Mouse (Mus musculus) C2C12 (cell line): ENCODE data around the gene Myh11. TPM values are rescaled to one million over a fixed set of nuclear protein-coding genes. Genes with fewer than 3 reads are reported as not detected.

Source experiments
- H3K27me3 ChIP-seq: one replicate; pipeline ENCODE4 v1.6.1; 2011; ENCODE audit not compliant: control insufficient read depth, insufficient read depth, insufficient read length
- H3K36me3 ChIP-seq: one replicate; pipeline ENCODE4 v1.6.1; 2011; ENCODE audit not compliant: control insufficient read depth, insufficient read depth
- H3K4me3 ChIP-seq: one replicate; pipeline ENCODE4 v1.5.1; 2011; ENCODE audit warnings: mild to moderate bottlenecking, control low read depth; ENCODE audit not compliant: poor library complexity, insufficient read depth, severe bottlenecking
- H3K79me2 ChIP-seq: one replicate; pipeline ENCODE4 v1.6.1; 2011; ENCODE audit not compliant: control insufficient read depth, insufficient read depth
- H3K79me3 ChIP-seq: one replicate; pipeline ENCODE4 v1.6.1; 2011; ENCODE audit warnings: low read depth, control low read depth
- H3ac ChIP-seq: one replicate; pipeline ENCODE3; 2011; ENCODE audit warnings: low read depth; ENCODE audit not compliant: control insufficient read depth, insufficient read length
- CEBPB ChIP-seq: IDR thresholded peaks from one replicate; pipeline ENCODE4 v1.6.1; 2011; ENCODE audit warnings: low read depth, mild to moderate bottlenecking, control low read depth, moderate library complexity
- CTCF ChIP-seq: IDR thresholded peaks from one replicate; pipeline ENCODE4 v1.5.1; 2011; ENCODE audit not compliant: control insufficient read depth, insufficient read depth, insufficient read length
- FOSL1 ChIP-seq: IDR thresholded peaks from one replicate; pipeline ENCODE4 v1.8.0; 2011; ENCODE audit warnings: mild to moderate bottlenecking, low read length; ENCODE audit not compliant: poor library complexity, insufficient read depth, severe bottlenecking
- MAX ChIP-seq: IDR thresholded peaks from one replicate; pipeline ENCODE4 v1.6.1; 2011; ENCODE audit warnings: mild to moderate bottlenecking, control low read depth
- MYOD1 ChIP-seq: IDR thresholded peaks from one replicate; pipeline ENCODE4 v1.6.1; 2011; ENCODE audit warnings: low read depth; ENCODE audit not compliant: control insufficient read depth, insufficient read length
- MYOG ChIP-seq: IDR thresholded peaks from one replicate; pipeline ENCODE4 v1.6.1; 2011; ENCODE audit not compliant: control insufficient read depth, insufficient read length; ENCODE audit errors: extremely low read depth
- USF1 ChIP-seq: IDR thresholded peaks from one replicate; pipeline ENCODE4 v1.6.1; 2011; ENCODE audit warnings: low read depth, mild to moderate bottlenecking, control low read depth, moderate library complexity
- polyA plus RNA-seq: library from polyadenylated mRNA; unstranded; fragments of >200 nt; fragmentation: generic; extraction: Trizol; gene quantifications from one replicate; pipeline ENCODE4 v1.2.1, GENCODE M21; 2012; ENCODE audit warnings: missing spikeins

Myh11 gene
- polyA plus RNA-seq, 1 experiment = 0.01 TPM

DNA sequence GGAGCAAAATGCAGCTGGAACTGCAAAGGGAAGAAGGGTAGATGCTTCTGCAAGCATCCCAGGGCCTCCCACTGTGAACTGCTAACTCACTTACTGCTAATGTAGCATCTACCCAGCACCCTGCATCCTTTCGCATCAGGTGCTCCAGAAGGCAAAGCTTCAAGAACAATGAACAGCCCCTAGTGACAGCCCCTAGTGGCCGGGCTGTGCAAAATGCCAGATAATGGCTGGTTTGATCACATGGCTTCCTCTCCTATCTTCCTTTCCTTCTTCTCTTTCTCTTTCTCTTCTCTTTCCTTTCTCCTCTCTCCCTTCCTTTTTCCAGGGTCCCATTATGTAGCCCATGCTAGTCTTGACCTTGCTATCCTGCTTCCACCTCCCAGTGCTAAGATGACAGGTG, 48.6 kb downstream of the Myh11 start:
- H3K4me3 ChIP-seq = no peak overlapping the region
- no peak overlapping the region for H3ac ChIP-seq
- H3K36me3 ChIP-seq = no peaks in the 10 kb centered on the region
- no peaks in the 10 kb centered on the region for H3K79me3 ChIP-seq
- no peaks in the 10 kb centered on the region for H3K27me3 ChIP-seq
- TF ChIP-seq USF1 = peak; percentile 2
- TF ChIP-seq MYOD1 = no peak
- H3K79me2 ChIP-seq = no peaks in the 10 kb centered on the region

DNA sequence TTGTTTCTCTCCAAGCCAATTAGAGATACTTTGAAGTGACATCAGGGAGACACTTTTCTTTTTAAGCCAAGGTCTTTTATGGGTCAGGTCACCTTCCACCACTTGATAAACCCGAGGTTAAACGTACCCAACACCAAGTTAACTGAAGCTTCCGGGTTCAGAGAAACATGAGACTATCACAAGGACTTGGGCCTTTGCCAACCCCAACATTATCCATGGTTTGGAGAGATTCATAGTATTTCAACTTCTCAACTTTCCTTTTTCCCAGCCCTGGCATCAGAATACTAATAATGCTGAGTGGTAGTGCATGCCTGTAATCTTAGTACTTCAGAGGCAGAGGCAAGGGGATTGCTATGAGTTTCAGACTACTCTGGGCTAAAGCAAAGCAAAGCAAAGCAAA, 49.1 kb downstream of the Myh11 start:
- Histone ChIP-seq H3K36me3 (no peaks in the 10 kb centered on the region), H3K27me3 (no peaks in the 10 kb centered on the region), H3K79me3 (no peaks in the 10 kb centered on the region), H3ac (no peak overlapping the region), H3K4me3 (no peak overlapping the region), H3K79me2 (no peaks in the 10 kb centered on the region)
- TF ChIP-seq USF1 = no peak
- TF ChIP-seq MAX = no peak
- TF ChIP-seq CTCF = no peak
- TF ChIP-seq MYOD1 = no peak
- TF ChIP-seq CEBPB = no peak
- TF ChIP-seq MYOG = no peak
- TF ChIP-seq FOSL1 = no peak

DNA sequence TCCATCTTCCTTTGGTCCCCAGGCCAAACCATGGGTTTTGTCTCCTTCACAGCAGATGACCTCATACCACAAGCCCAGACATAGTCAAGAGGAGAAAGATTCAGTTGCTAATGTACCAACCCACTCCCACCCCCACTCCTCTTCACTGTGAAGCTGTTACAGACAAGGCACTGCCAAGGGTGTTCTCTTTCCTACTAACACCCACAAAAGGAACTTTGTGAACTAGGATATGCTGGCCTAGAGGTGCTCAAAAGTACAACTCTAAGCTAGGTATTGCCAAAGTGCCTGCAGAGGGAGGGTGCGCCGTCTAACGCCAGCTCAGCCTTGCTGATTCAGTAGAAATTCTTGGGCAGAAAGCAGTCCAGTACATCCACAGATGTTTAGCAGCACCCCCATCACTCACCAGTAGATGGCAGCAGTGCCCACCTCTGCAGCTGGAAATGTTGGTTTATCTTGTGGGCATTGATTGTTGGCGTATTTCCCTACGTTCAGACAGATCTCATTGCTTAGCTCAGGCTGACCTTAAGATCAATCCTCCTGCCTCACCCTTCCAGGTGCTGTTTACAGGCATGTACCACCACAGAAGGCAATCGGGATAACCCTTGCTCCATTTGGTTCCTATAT, 54.0 kb downstream of the Myh11 start:
- H3K79me3 ChIP-seq = no peaks in the 10 kb centered on the region
- peaks cover 25% of the 10 kb centered on the region for H3K27me3 ChIP-seq
- TF ChIP-seq CTCF = peak; percentile 81
- TF ChIP-seq FOSL1 = no peak
- H3K79me2 ChIP-seq = no peaks in the 10 kb centered on the region
- no peak overlapping the region for H3ac ChIP-seq
- no peaks in the 10 kb centered on the region for H3K36me3 ChIP-seq
- no peak overlapping the region for H3K4me3 ChIP-seq

DNA sequence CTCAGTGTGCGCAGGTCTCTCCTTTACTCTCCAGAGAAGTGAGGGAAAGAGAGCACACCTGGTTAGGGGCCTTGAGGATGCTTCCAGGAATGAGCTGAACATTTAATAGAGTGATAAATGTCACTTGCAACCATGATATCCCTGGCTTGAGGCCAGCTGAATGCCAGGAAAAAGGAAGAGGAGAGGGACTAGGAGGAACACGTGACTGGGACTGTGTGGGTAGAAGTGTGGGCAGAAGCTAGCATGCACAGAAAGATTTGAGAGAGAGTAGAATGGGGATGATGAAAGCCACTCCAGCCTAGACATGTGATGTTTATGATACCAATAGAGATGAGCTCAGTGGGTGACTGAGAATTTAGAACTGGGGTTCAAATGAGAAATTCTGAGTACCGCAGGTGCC, 76.0 kb downstream of the Myh11 start:
- Histone ChIP-seq H3K79me3 (no peaks in the 10 kb centered on the region), H3K27me3 (peaks cover 19% of the 10 kb centered on the region), H3K4me3 (no peak overlapping the region), H3K79me2 (no peaks in the 10 kb centered on the region), H3K36me3 (no peaks in the 10 kb centered on the region), H3ac (no peak overlapping the region)
- TF ChIP-seq USF1 = peak; percentile 37
- no peak for TF ChIP-seq MYOG

DNA sequence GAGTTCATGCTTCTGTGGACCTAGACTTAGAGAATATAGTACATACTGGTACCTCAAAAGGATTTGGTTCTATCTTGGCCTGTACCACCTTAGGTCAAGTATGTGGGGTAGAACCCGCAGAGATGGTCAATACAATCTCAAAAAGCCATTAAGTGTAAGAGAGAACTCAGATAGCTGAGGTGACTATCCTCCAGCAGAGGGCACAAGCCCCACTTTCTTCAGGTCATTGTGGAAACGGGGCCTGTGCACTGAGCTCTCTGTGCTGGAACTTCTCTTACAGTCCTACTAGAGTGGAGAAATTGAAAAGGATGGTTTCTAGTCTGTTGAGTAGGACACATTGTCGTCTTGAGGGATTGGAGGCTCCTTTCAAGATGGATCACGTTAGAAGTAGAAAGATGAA, 92.4 kb downstream of the Myh11 start:
- H3K27me3 ChIP-seq = no peaks in the 10 kb centered on the region
- H3K79me2 ChIP-seq = no peaks in the 10 kb centered on the region
- no peak overlapping the region for H3K4me3 ChIP-seq
- TF ChIP-seq MYOD1 (no peak), MAX (no peak), USF1 (no peak), MYOG (no peak), CTCF (no peak), CEBPB (no peak), FOSL1 (no peak)
- H3ac ChIP-seq = no peak overlapping the region
- no peaks in the 10 kb centered on the region for H3K79me3 ChIP-seq
- H3K36me3 ChIP-seq = peaks cover 2% of the 10 kb centered on the region

DNA sequence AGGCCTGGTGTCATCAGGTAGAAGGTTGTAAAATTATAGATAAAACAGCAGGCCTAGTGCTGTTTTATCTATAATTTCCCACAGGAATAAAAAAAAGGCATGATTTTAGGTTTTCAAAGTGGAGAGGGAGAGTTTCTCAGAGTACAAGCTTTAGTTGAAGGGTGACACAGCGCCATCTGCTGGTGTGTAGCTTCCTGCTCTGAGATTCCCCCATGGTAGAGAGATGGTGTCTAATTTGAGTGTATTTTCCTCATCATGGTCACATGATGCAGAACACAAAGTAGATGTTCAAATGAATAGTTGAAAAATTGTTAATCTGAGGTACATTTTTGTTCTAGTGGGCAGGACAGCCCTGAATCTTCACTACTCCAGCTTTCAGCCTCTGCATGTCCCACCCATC, 95.7 kb downstream of the Myh11 start:
- no peak overlapping the region for H3ac ChIP-seq
- H3K4me3 ChIP-seq = no peak overlapping the region
- no peaks in the 10 kb centered on the region for H3K79me3 ChIP-seq
- no peaks in the 10 kb centered on the region for H3K27me3 ChIP-seq
- peaks cover 28% of the 10 kb centered on the region for H3K36me3 ChIP-seq
- no peaks in the 10 kb centered on the region for H3K79me2 ChIP-seq
- TF ChIP-seq FOSL1 (no peak), USF1 (peak; percentile 26), CEBPB (no peak), MYOG (no peak), MYOD1 (no peak), MAX (no peak), CTCF (peak; percentile 7)
